Mouse (Mus musculus) embryonic facial prominence, embryonic 10.5 days (tissue): ENCODE measurements at regions not wholly inside any gene's neighbourhood (a gene's known extent, or its start where the extent isn't known, plus 50 kb on each side); places are given as distances from the start of the nearest gene placed in this dataset.

Source experiments
- DNase-seq: peaks from one replicate; pipeline ENCODE4 v3.0.0-alpha.2; 2017; ENCODE audit warnings: low spot score
- H3K27ac ChIP-seq: fragments of 300-500 bp; sonication (generic); replicated peaks from 2 replicates; pipeline ENCODE4 v1.5.1; 2016; ENCODE audit warnings: mild to moderate bottlenecking
- H3K27me3 ChIP-seq: fragments of 300-500 bp; sonication (generic); replicated peaks from 2 replicates; pipeline ENCODE4 v1.6.1; 2016; ENCODE audit warnings: low read depth, mild to moderate bottlenecking; ENCODE audit not compliant: poor library complexity, severe bottlenecking
- H3K36me3 ChIP-seq: fragments of 300-500 bp; sonication (generic); replicated peaks from 2 replicates; pipeline ENCODE4 v1.6.1; 2016; ENCODE audit warnings: mild to moderate bottlenecking, moderate library complexity
- H3K4me1 ChIP-seq: fragments of 300-500 bp; sonication (generic); 2 replicates; pipeline ENCODE4 v1.6.1; 2016
- H3K4me3 ChIP-seq: fragments of 300-500 bp; sonication (generic); 2 replicates; pipeline ENCODE4 v1.5.1; 2016; ENCODE audit warnings: mild to moderate bottlenecking, moderate library complexity
- H3K9me3 ChIP-seq: fragments of 300-500 bp; sonication (generic); 2 replicates; pipeline ENCODE4 v1.6.1; 2016; ENCODE audit warnings: mild to moderate bottlenecking
- WGBS: fragments of 180-500 bp; shearing (Covaris S2); methylation state at CpG from one replicate; pipeline ENCODE4 v1.1.7; 2016; 5-methylcytosine and 5-hydroxymethylcytosine counted together

DNA sequence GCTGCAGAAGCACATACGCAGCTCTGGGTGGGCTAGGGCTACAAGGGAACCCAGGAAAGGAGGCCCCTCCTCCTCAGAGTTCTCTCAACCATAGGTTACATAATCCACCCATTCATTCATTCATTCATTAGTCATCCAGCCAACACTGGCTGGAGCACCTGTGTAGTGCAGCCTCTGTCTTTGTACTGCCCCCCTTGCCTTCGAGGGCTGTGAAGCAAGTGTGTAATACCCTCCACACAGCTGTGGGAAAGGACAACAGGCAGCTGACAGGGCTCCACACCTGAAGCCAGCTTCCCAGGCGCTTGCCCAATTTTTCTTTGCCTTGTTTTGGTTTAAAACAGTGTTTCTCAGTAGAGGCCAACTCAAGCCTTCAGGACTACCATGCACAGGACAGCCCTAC, 285.0 kb upstream of the Runx1 start:
- Histone ChIP-seq H3K4me1 (no peaks in the 10 kb centered on the region), H3K36me3 (no peaks in the 10 kb centered on the region), H3K4me3 (no peak overlapping the region), H3K9me3 (no peaks in the 10 kb centered on the region), H3K27ac (no peak overlapping the region), H3K27me3 (no peaks in the 10 kb centered on the region)
- WGBS = 80% methylated on average over 3 of the region's 3 CpGs
- no peak for DNase-seq

DNA sequence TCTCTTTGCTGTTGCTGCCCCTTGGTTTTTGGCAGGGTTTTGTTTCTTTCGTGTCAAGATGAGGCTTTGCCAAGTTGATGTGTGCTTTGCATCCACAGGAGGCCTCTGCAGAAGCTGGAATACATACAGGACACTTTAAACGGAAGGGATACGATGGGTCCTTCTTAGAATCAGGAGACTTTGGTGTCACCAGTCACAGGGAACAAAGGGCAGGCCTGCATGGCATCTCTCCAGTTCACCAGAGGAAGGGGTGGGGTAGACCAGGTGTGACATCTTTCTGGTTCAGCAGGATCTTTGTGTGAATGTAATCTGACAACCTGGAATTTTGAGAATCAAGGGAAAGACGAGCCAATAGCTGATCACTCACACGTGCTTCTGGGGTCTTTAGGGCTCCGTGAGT, 284.5 kb upstream of the Runx1 start:
- 74% methylated on average over 6 of the region's 6 CpGs for WGBS
- Histone ChIP-seq H3K9me3 (no peaks in the 10 kb centered on the region), H3K4me3 (no peak overlapping the region), H3K27ac (no peak overlapping the region), H3K36me3 (no peaks in the 10 kb centered on the region), H3K27me3 (no peaks in the 10 kb centered on the region), H3K4me1 (no peaks in the 10 kb centered on the region)
- no peak for DNase-seq

DNA sequence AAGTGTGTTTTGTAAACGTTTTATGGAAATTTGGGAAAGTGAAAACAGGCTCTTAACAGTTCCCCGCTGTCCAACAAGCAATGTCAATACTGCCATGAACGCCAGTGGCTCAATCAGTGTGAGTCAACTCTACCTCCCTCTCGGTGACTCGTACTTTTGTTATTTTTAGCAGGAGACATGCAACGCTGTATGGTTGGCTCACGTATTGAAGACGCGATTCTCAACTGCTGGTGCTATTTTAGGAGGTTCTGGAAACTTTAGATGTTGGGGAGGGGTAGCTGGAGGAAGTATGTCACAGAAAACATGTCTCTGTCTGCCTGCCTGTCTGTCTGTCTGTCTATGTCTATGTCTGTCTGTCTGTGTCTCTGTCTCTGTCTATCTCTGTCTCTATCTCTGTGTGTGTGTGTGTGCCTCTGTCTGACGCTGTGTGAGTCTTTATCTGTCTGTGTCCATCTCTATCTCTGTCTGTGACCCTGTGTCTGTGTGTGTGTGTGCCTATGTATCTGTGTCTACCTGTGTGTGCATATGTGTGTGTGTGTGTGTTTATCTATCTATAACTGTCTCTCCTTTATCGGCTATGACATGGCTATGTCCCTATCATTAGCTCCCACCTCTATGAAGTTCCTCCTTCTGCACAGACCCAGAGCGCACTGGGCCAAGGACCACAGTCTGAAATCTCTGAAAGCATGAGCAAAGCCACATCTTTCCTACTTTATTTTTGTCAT, 283.9 kb upstream of the Runx1 start:
- Histone ChIP-seq H3K36me3 (no peaks in the 10 kb centered on the region), H3K9me3 (no peaks in the 10 kb centered on the region), H3K4me3 (no peak overlapping the region), H3K27ac (no peak overlapping the region), H3K27me3 (no peaks in the 10 kb centered on the region), H3K4me1 (no peaks in the 10 kb centered on the region)
- no peak for DNase-seq
- 89% methylated on average over 12 of the region's 12 CpGs for WGBS

DNA sequence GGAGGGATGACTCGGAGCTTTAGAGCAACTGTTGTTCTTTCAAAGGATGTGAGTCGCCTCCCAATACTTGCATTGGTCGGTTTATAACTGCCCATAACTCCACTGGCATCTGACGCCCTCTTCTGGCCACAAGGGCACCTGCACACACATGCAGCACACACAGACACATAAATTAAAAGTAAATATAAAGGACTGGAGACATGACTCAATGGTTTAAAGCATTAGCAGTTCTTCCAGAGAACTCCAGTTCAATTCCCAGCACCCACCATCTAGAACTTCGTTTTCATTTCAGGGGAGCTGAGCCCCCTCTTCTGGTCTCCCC, 281.5 kb upstream of the Runx1 start:
- 84% methylated on average over 5 of the region's 5 CpGs for WGBS
- no peaks in the 10 kb centered on the region for H3K9me3 ChIP-seq
- H3K4me1 ChIP-seq = no peaks in the 10 kb centered on the region
- no peak for DNase-seq
- no peaks in the 10 kb centered on the region for H3K36me3 ChIP-seq
- H3K27ac ChIP-seq = no peak overlapping the region
- H3K4me3 ChIP-seq = no peak overlapping the region
- H3K27me3 ChIP-seq = no peaks in the 10 kb centered on the region

DNA sequence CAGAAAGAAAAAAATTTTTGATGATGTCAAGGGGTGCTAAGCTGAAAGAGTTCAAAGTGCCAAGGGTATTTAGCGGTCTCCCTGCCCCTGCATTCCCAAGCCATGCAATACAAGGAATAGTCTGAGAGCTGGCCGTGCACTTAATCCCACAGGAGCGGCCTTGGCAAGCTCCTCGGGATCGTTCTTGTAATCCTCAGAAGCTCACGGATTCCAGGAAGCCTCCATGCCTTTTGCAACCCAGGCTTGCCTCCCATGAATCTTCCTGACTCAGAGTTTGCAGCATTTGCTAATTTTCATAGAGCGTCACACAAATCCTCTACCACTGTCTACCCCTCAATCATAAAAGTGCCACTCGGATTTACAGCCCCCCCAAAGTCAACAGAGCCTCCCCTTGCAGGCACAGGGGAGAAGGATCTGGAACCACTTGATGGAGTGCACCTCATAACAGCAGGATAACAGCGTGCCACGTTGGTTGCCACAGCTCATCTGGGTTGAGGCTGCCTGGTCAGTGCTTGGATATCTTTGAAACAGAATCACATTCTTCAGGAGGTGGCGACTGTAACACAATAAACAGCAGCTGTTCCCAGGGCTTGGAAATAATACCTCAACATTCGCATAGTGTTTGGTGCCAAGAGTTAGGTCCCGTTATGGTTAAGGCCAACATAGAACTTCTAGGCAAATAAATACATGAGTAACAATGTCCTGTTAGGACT, 281.0 kb upstream of the Runx1 start:
- Histone ChIP-seq H3K4me1 (no peaks in the 10 kb centered on the region), H3K9me3 (no peaks in the 10 kb centered on the region), H3K36me3 (no peaks in the 10 kb centered on the region), H3K4me3 (no peak overlapping the region), H3K27me3 (no peaks in the 10 kb centered on the region), H3K27ac (no peak overlapping the region)
- no peak for DNase-seq
- WGBS = 82% methylated on average over 13 of the region's 13 CpGs

DNA sequence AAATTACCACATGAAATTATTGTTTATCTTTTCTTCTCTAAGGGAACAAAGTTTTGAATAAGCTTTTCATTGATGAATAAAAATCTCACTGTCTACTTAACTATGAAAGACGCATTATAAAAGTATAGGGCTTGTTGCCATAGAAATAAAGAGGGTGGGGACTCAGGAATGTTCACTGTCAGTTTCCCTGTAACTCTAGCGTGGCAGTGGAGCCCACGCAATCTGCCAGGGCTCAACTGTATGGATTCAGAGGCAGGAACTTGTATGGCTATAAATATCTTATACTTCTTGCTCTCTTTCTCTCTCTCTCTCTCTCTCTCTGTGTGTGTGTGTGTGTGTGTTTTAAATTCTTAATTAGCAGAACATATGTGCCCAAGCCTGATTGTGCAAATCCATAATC, 276.2 kb upstream of the Runx1 start:
- H3K4me3 ChIP-seq = no peak overlapping the region
- no peak overlapping the region for H3K27ac ChIP-seq
- H3K36me3 ChIP-seq = no peaks in the 10 kb centered on the region
- WGBS = 74% methylated on average over 3 of the region's 3 CpGs
- H3K4me1 ChIP-seq = no peaks in the 10 kb centered on the region
- DNase-seq = no peak
- no peaks in the 10 kb centered on the region for H3K9me3 ChIP-seq
- H3K27me3 ChIP-seq = no peaks in the 10 kb centered on the region

DNA sequence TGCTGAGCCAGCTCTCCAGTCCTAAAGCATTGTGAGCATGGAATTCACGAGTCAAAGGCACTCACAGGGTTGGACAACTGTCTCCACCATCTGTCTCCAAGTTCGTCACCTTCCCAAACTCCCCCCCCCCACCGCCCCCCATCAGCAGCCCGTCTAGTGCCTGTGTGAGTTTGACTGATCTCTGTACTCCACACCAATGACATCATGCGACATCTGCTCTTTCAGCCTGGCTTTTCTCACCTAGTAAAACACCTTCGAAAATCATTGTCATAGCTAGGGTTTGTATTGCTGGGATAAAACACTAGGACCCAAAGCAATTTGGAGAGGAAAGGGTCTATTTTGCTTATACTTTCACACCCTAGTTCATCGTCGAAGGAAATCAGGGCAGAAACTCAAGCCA, 272.1 kb upstream of the Runx1 start:
- Histone ChIP-seq H3K4me3 (no peak overlapping the region), H3K27ac (no peak overlapping the region), H3K4me1 (peaks cover 2% of the 10 kb centered on the region), H3K36me3 (no peaks in the 10 kb centered on the region), H3K9me3 (no peaks in the 10 kb centered on the region), H3K27me3 (no peaks in the 10 kb centered on the region)
- no peak for DNase-seq
- 83% methylated on average over 8 of the region's 8 CpGs for WGBS

DNA sequence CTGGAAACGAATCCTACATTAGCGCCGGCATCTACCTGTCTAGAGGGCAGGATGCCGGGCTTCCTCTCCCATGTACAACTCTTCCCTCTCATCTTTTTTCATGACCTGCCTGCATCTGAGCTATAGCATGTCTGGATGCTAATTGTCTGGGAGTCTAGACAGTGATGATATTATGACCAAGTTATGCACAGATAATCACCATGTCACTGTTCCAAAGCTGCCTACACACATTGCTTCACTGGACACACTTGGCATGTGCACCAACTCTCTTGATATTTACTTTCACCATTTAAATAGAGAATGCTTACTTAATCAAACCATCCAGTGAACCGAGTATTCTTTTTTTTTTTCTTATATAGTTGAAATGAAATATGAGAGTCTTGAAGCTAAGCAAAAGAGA, 270.2 kb upstream of the Runx1 start:
- H3K36me3 ChIP-seq = no peaks in the 10 kb centered on the region
- H3K27me3 ChIP-seq = no peaks in the 10 kb centered on the region
- H3K4me3 ChIP-seq = no peak overlapping the region
- WGBS = 89% methylated on average over 5 of the region's 5 CpGs
- H3K27ac ChIP-seq = no peak overlapping the region
- H3K9me3 ChIP-seq = no peaks in the 10 kb centered on the region
- peaks cover 10% of the 10 kb centered on the region for H3K4me1 ChIP-seq
- DNase-seq = no peak

DNA sequence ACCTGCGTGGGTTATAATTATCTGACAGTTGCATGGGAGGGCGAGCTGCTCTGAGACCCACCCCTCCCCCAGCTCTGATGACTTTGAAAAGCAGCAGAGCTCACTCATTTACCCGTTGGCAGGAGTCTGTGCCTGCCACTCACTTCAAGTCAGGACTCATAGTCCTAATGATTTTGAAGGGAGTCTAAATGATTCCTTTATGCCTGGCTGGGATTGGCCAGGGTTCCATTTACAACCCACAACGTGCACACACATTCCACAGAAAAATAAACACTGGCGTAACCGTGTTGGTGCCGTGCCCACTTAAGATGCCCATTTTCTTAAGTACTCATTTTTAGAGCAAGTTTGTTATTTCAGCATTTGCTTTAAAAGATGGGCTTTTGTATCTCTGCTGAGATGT, 266.8 kb upstream of the Runx1 start:
- Histone ChIP-seq H3K36me3 (no peaks in the 10 kb centered on the region), H3K27ac (no peak overlapping the region), H3K9me3 (no peaks in the 10 kb centered on the region), H3K4me3 (no peak overlapping the region), H3K4me1 (peaks cover 10% of the 10 kb centered on the region), H3K27me3 (peaks cover 6% of the 10 kb centered on the region; the same call in 1 of the 2 replicates)
- WGBS = 54% methylated on average over 7 of the region's 7 CpGs
- DNase-seq = no peak

DNA sequence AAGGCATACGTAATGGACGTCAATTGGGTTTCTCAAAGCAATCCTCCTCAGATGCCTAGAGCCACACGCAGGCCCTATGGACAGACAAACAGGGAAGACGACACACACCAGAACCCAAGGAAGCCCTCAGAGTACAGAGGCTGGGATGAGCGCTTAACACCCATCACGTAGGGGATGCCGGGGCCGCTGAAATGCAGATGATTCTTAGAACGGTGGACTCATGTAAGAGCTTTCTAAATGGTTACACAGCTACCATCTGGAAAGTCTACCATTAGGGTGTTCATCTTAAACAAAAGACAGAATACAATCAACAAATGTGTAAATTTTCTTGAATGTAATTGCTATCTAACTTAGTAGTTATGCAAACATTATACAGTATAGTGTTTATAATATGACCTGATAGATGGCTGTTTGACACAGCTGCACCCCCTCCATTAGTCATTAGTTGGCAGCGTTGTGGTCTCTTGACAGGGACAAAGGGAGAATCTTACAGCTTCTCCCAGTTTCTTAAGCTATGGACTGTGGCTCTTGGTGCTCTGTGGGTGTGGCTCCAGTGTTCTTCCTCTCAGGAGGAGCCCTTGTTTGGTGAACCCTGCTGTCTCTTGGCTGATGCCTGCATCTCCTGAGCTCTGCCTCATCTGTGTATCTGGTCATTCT, 259.4 kb upstream of the Runx1 start:
- Histone ChIP-seq H3K4me1 (no peaks in the 10 kb centered on the region), H3K27ac (no peak overlapping the region), H3K27me3 (peaks cover 15% of the 10 kb centered on the region; the same call in 1 of the 2 replicates), H3K9me3 (no peaks in the 10 kb centered on the region), H3K36me3 (no peaks in the 10 kb centered on the region), H3K4me3 (no peak overlapping the region)
- DNase-seq = no peak
- WGBS = 89% methylated on average over 10 of the region's 10 CpGs

DNA sequence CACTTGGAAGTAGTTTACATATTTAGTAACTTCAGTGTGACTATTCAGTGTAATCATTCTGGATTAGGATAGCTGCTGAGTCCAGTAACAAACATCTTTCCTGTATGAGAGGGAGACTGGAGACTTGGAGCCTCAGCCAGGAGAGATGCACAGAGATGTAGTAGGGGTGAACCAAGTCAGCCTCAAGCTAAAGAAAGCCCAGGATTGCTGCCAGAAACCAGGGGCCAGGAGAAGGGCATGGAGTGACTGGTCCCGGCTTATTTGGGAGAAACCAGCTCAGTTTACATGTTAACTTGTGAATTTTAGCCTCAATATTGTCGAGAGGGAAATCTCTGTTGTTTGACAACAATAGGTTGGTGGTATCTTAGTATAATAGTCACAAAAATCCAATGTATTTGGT, 257.8 kb upstream of the Runx1 start:
- no peak for DNase-seq
- Histone ChIP-seq H3K27ac (no peak overlapping the region), H3K27me3 (0 out of 2 replicates have a peak, but pooled peaks cover 10% of the 10 kb centered on the region), H3K36me3 (no peaks in the 10 kb centered on the region), H3K4me1 (peaks cover 14% of the 10 kb centered on the region), H3K4me3 (no peak overlapping the region), H3K9me3 (no peaks in the 10 kb centered on the region)
- 77% methylated on average over 2 of the region's 2 CpGs for WGBS

DNA sequence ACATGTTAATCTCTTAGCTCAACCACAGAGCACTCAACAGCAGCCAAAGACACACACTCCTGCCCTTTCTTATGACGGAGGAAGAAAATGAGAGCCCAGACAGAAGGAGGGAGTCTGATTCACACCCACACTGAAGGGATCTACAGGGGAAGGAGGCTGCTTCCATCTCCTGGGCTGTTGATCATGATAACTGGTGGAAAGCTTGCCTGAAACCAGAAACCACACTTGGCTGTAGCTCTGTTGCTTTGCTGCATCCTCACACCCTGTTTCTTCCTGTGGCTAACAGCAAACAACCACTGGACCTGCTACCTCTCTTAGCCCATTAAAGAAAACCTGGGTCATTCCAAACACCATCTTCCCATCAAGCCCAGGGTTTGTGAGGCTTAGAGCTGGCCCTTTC, 257.2 kb upstream of the Runx1 start:
- no peaks in the 10 kb centered on the region for H3K36me3 ChIP-seq
- peaks cover 14% of the 10 kb centered on the region for H3K4me1 ChIP-seq
- H3K4me3 ChIP-seq = no peak overlapping the region
- 0 out of 2 replicates have a peak, but pooled peaks cover 10% of the 10 kb centered on the region for H3K27me3 ChIP-seq
- no peak overlapping the region for H3K27ac ChIP-seq
- no peak for DNase-seq
- no peaks in the 10 kb centered on the region for H3K9me3 ChIP-seq
- WGBS = 89% methylated on average over 1 of the region's 1 CpGs

DNA sequence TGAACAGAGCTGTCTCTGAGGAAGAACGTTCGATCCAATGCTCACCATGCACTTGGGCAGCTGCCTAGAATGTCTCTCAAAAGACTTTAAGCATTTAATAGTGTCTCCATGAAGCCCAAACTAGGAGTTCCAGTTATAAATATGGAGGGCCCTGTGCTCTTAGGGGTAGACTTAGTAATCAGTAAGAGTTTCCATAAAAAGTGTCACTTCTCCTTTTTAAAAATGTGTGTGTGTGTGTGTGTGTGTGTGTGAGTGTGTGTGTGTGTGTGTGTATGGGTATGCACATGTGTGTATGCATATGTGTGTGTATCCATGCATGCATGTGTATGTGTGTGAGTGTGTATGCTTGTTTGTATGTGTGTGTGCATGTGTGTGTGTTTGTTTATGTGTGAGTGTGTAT, 255.6 kb upstream of the Runx1 start:
- Histone ChIP-seq H3K4me3 (no peak overlapping the region), H3K27me3 (0 out of 2 replicates have a peak, but pooled peaks cover 10% of the 10 kb centered on the region), H3K36me3 (no peaks in the 10 kb centered on the region), H3K27ac (no peak overlapping the region), H3K4me1 (peaks cover 14% of the 10 kb centered on the region), H3K9me3 (no peaks in the 10 kb centered on the region)
- no peak for DNase-seq
- 88% methylated on average over 2 of the region's 2 CpGs for WGBS
